Mouse (Mus musculus): ENCODE results near the gene Sult5a1.
A peak's percentile ranks its signal among the peaks of the same experiment; 100 is the strongest.

Sult5a1 gene

GRCm38 (mm10) chr8:123101244-123101643, 56.9 kb downstream of the Sult5a1 start:
- no peak for DNase-seq (ENCODE audit: low spot score in 2 of 2)

DNA sequence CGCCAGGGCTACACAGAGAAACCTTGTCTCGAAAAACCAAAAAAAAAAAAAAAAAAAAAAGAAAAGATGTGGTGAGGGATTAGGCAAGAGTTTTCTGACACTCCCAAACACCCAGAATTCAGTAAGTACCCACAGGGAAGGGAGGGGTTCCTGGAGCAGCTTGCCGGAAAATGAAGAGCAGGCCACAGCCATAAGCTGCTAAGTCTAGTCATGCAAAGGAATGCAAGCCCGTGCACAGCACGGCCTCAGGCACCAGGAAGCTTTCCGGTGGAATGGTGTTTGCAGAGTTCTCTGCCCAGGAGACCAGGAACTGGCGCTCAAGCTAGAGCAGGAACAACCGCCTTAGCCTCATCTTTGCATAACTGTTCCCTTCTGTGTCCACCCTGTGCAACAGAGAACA, 57.8 kb downstream of the Sult5a1 start:
- DNase-seq (ENCODE audit: low spot score in 2 of 2), result no peak

DNA sequence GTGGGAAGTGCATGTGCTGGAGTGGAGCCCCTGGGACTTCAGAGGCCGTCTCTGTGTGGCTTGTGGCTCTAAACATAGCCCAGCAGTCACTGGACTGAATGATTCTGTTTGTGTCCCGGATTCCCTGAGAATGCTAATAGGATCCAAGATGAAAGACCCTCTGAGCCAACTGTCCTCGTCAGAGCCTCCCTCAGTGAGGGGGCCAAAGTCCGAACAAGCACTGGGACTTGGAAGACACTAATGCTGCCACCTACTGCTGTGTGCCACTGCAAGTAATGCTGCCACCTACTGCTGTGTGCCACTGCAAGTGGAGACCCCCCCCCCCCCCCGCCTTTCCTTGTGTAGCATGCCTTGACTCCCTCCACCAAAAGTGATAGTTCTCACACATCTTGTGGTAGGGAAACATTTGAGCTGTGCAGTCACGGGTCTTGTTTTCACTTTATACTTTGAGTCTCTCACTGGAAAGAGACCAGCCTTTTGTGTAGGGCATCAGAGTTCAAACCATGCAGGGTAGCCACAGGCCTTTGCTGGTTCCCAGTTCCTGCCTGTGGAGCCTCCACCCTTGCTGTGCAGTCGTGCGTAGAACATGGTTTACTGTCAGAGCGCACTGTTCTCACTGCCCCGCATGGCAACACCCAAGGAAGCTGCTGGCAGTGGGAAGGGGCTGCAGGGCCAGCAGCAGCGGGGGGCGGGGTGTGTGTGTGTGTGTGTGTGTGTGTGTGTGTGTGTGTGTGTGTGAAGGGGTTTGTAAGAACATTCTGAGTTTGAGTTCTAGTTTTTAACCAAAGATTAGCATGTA, 60.1 kb downstream of the Sult5a1 start:
- DNase-seq (ENCODE audit: low spot score in 2 of 2), result peak; percentile 43 to 56

DNA sequence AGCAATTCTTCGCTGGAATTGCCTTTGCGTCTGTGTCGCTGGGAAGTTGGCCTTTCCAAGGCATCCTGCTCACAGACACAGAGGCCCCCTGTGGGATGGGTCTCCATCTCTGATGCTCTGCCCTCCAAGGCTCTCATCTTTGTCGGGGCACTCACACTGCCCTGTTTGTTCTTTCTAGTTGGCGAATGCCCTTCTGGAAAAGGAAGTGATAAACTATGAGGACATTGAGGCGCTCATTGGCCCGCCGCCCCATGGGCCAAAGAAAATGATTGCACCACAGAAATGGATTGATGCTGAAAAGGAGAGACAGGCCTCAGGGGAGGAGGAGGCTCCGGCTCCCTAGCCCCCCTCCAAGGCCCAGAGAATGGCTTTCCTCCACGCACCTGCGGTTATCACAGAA, 60.9 kb downstream of the Sult5a1 start:
- no peak for DNase-seq (ENCODE audit: low spot score in 2 of 2)
